Mouse (Mus musculus) heart, embryonic 11.5 days (tissue): ENCODE measurements around the gene Muc20. TPM values are rescaled to one million over a fixed set of nuclear protein-coding genes. Genes with fewer than 3 reads are reported as not detected.

ENCODE experiments used
- ATAC-seq: fragments of 200-750 bp; cut with Nextera tagmentation; replicated peaks from 2 replicates; pipeline ENCODE4 v1.8.0; 2017; ENCODE audit warnings: moderate library complexity; ENCODE audit not compliant: insufficient number of reproducible peaks, low FRiP score, low TSS enrichment
- H3K27ac ChIP-seq: fragments of 300-500 bp; sonication (generic); 2 replicates; pipeline ENCODE4 v1.5.1; 2014; ENCODE audit warnings: mild to moderate bottlenecking, low read depth, low read length
- H3K27me3 ChIP-seq: fragments of 300-500 bp; sonication (generic); 2 replicates; pipeline ENCODE4 v1.6.1; 2014; ENCODE audit warnings: mild to moderate bottlenecking, low read length, mixed read lengths; ENCODE audit not compliant: control insufficient read depth, insufficient read depth
- H3K36me3 ChIP-seq: fragments of 300-500 bp; sonication (generic); 2 replicates; pipeline ENCODE4 v1.6.1; 2014; ENCODE audit warnings: mild to moderate bottlenecking, low read length, moderate library complexity, mixed read lengths; ENCODE audit not compliant: control insufficient read depth, insufficient read depth
- H3K4me1 ChIP-seq: fragments of 300-500 bp; sonication (generic); 2 replicates; pipeline ENCODE4 v1.6.1; 2014; ENCODE audit warnings: low read length; ENCODE audit not compliant: control insufficient read depth, insufficient read depth
- H3K4me2 ChIP-seq: fragments of 300-500 bp; sonication (generic); 2 replicates; pipeline ENCODE4 v1.6.1; 2014; ENCODE audit warnings: mild to moderate bottlenecking, moderate library complexity
- H3K4me3 ChIP-seq: fragments of 300-500 bp; sonication (generic); 2 replicates; pipeline ENCODE4 v1.5.1; 2014; ENCODE audit warnings: low read depth, low read length
- H3K9ac ChIP-seq: fragments of 300-500 bp; sonication (generic); 2 replicates; pipeline ENCODE4 v1.6.1; 2014; ENCODE audit warnings: mild to moderate bottlenecking, low read depth, low read length, moderate library complexity
- H3K9me3 ChIP-seq: fragments of 300-500 bp; sonication (generic); replicated peaks from 2 replicates; pipeline ENCODE4 v1.6.1; 2016; ENCODE audit warnings: low read length; ENCODE audit not compliant: control insufficient read depth
- WGBS: fragments of 180-500 bp; shearing (Covaris S2); extraction: QIAGEN DNeasy Blood & Tissue Kit; methylation state at CpG from one replicate; pipeline ENCODE4 v1.1.7; 2014; ENCODE audit not compliant: insufficient replicate concordance; 5-methylcytosine and 5-hydroxymethylcytosine counted together
- polyA plus RNA-seq: library from polyadenylated mRNA; unstranded; fragments of >200 nt; fragmentation: Nextera tagmentation; extraction: Ambion mirVana; gene quantifications from 2 replicates; pipeline ENCODE4 v1.2.1, GENCODE M21; 2014

The Muc20 gene
- 0.21 TPM in 1 of 2 replicates, not detected in the other for polyA plus RNA-seq

DNA sequence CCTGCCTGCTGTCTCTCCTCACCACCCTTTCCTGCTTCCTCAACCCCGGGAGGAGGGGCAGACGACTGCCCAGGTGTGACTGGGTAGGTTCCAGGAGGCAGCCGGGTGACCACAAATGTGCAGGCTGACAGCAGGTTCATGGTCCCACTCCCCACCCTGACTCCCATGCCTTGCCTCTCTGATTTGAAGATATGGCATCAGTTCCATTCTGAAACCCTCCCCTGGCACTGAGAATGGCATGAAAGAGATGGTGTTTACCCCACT lies at the start of gene Muc20:
Gene Muc20 (minus strand): TSS at position 10 of the 264 bp plus-strand sequence.
- Histone ChIP-seq H3K36me3 (no peaks in the 10 kb centered on the region), H3K4me3 (no peak within 1 kb of the TSS), H3K9me3 (no peaks in the 10 kb centered on the region), H3K4me1 (peaks cover 6% of the 10 kb centered on the region; the same call in 1 of the 2 replicates), H3K9ac (no peak within 1 kb of the TSS), H3K27me3 (0 out of 2 replicates have a peak, but pooled peaks cover 2% of the 10 kb centered on the region), H3K4me2 (no peak within 1 kb of the TSS), H3K27ac (no peak within 1 kb of the TSS)
- WGBS = 74% methylated on average over 3 of the region's 3 CpGs
- no peak for ATAC-seq

DNA sequence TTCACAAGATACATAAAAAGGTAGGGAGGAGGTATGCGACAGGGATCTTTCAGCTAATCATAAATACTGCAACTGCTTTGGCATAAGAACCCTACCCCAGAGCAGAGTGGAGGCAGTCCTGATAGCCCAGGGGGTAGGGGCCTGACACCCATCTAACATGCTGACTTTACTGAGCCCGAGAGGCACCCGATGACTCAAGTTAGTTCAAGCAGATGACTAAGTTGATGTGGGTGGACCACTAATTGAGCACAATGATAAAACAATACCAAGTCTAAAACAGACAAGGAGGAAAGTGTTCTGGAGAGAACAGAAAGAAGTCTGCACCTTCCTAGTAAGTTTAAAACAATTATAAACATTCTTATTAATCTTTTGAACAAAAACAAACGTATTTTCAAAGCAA lies 34.3 kb upstream of the Muc20 start:
- Histone ChIP-seq H3K27me3 (no peaks in the 10 kb centered on the region), H3K9ac (no peak overlapping the region), H3K4me3 (no peak overlapping the region), H3K36me3 (peaks cover 29% of the 10 kb centered on the region), H3K4me1 (no peaks in the 10 kb centered on the region), H3K27ac (no peak overlapping the region), H3K9me3 (no peaks in the 10 kb centered on the region), H3K4me2 (no peak overlapping the region)
- WGBS = 81% methylated on average over 4 of the region's 4 CpGs
- no peak for ATAC-seq

DNA sequence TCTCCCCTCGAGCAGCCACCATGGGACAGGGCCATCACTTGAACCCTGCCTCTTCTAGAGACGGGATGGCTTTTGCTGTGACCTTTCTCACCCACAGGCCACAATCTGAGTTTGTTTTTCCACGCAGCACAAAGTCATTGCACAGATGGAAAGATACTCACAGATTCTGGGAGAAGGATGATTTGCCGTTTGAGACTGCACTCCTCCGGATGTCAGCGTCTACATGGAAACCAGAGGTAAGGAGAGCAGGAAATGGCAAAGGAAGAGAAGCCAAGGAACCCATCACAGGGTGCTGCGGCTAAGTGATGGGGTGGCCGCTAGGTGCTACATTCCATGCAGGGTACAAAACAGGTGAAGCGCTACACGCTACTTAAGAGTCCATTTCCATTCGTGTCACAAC lies 31.9 kb upstream of the Muc20 start:
- H3K4me3 ChIP-seq = no peak overlapping the region
- no peaks in the 10 kb centered on the region for H3K27me3 ChIP-seq
- 81% methylated on average over 11 of the region's 11 CpGs for WGBS
- no peak overlapping the region for H3K27ac ChIP-seq
- H3K4me1 ChIP-seq = no peaks in the 10 kb centered on the region
- H3K4me2 ChIP-seq = no peak overlapping the region
- H3K36me3 ChIP-seq = peaks cover 24% of the 10 kb centered on the region
- no peak overlapping the region for H3K9ac ChIP-seq
- no peak for ATAC-seq
- no peaks in the 10 kb centered on the region for H3K9me3 ChIP-seq

DNA sequence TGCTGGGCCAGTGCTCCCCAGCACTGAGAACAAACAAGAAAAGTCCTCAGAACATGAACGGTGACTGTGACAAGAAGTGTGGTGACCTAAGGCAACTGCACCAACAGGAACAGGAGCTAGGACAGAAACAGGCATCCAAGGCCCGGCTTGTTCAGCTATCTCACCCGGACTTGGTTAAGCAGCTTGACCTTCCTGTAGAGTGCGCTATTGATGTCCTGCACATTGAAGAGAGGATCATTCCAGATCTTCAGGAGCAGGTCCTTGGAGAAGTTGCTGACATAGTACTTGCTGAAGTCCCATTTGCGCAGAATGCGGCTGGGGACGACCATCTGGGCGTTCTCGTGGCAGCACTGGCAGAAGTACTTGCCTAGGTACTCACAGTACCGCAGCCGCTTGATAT lies 29.3 kb upstream of the Muc20 start:
- Histone ChIP-seq H3K9me3 (no peaks in the 10 kb centered on the region), H3K36me3 (peaks cover 27% of the 10 kb centered on the region), H3K9ac (no peak overlapping the region), H3K4me1 (peaks cover 20% of the 10 kb centered on the region), H3K27ac (no peak overlapping the region), H3K4me3 (no peak overlapping the region), H3K4me2 (no peak overlapping the region), H3K27me3 (no peaks in the 10 kb centered on the region)
- no peak for ATAC-seq
- WGBS = 91% methylated on average over 11 of the region's 11 CpGs

DNA sequence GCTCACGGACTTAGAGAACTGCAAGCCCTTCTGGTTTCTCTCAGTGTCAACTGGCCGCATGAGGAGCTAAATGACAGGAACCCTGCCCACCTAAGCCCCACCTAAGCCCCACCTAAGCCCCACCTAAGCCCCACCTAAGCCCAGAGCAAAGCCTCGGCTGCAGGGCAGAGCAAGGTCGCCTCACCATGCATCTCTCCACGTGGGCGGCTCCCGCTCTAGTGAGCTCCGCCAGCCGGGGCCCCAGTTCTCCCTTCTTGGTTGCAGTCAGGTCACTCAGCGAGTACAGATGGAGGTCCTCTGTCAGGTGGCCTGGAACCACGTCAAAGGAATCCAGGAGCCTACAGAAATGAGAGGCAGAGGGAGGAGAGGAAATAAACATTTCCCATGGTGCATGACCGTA lies 28.1 kb upstream of the Muc20 start:
- Histone ChIP-seq H3K9ac (no peak overlapping the region), H3K4me3 (no peak overlapping the region), H3K9me3 (no peaks in the 10 kb centered on the region), H3K4me2 (no peak overlapping the region), H3K36me3 (peaks cover 27% of the 10 kb centered on the region), H3K27ac (no peak overlapping the region), H3K27me3 (no peaks in the 10 kb centered on the region), H3K4me1 (peaks cover 27% of the 10 kb centered on the region)
- WGBS = 57% methylated on average over 12 of the region's 12 CpGs
- ATAC-seq = no peak

DNA sequence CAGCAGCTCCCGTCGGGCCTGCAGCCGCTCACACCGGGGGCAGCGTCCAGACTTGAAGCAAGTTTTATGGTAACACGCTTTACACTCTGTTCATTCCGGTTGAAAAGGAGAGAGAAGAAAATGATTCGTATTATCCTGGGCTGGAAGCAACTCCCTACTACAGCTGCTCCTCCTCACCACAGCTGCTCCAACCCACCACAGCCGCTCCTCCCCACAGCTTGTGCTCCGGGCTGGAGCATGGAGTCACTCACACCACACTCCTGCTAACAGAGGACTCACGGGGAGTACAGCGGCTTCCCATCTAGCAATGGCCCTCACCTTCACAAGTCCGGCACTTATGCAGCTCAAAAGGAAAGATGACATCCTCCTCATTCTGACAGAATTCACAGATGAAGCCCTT lies 26.8 kb upstream of the Muc20 start:
- WGBS = 91% methylated on average over 13 of the region's 13 CpGs
- H3K9me3 ChIP-seq = no peaks in the 10 kb centered on the region
- no peak overlapping the region for H3K27ac ChIP-seq
- no peak for ATAC-seq
- no peak overlapping the region for H3K4me3 ChIP-seq
- peaks cover 27% of the 10 kb centered on the region for H3K4me1 ChIP-seq
- no peak overlapping the region for H3K9ac ChIP-seq
- peaks cover 24% of the 10 kb centered on the region for H3K36me3 ChIP-seq
- H3K4me2 ChIP-seq = no peak overlapping the region
- H3K27me3 ChIP-seq = no peaks in the 10 kb centered on the region

DNA sequence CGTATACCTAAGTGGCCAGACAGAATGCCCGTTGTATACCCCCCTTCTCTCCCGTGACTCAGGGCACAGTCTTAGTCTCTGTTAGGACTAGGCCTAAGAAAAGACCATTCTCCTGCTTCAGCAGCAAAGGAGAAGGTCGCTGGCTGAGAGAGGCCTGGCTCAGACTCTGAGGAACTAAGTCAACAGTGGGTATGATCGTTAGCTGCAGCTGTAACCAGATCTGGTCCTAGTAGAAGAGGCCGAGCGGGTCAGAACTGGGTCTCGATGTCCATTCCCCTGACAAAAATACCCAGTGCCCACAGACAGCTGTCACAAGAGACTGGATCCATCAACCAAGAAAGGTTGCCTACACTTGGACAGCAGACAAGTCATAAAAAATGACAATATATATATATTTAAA lies 26.3 kb upstream of the Muc20 start:
- no peak overlapping the region for H3K4me3 ChIP-seq
- no peak for ATAC-seq
- no peak overlapping the region for H3K9ac ChIP-seq
- H3K4me2 ChIP-seq = no peak overlapping the region
- WGBS = 86% methylated on average over 8 of the region's 8 CpGs
- peak overlapping the region; percentile 79; the same call in 1 of the 2 replicates for H3K27ac ChIP-seq
- H3K27me3 ChIP-seq = no peaks in the 10 kb centered on the region
- peaks cover 24% of the 10 kb centered on the region for H3K36me3 ChIP-seq
- no peaks in the 10 kb centered on the region for H3K9me3 ChIP-seq
- peaks cover 27% of the 10 kb centered on the region for H3K4me1 ChIP-seq

DNA sequence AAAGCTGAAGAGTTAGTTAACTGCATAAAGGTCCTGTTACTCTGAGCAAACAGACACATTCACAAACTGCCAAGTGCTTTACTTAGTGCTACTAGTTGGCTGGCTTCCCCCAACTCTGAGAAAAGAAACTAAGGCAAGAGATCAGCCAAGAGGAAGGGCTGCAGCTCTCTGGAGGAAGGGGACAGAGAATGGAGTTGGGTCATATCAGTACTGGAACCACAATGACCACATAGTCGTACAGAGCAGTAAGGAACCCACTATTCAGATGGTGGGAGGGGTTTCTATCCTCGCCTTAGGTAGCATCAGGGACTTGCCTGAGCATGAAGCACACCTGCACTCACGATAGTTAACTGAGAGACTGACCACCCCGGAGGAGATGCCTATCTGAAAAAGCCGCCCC lies 25.6 kb upstream of the Muc20 start:
- no peak overlapping the region for H3K4me2 ChIP-seq
- ATAC-seq = no peak
- H3K36me3 ChIP-seq = peaks cover 22% of the 10 kb centered on the region
- peaks cover 27% of the 10 kb centered on the region for H3K4me1 ChIP-seq
- H3K27me3 ChIP-seq = no peaks in the 10 kb centered on the region
- H3K27ac ChIP-seq = peak overlapping the region; percentile 79
- WGBS = 76% methylated on average over 5 of the region's 5 CpGs
- H3K4me3 ChIP-seq = no peak overlapping the region
- H3K9ac ChIP-seq = peak overlapping the region; percentile 39; the same call in 1 of the 2 replicates
- H3K9me3 ChIP-seq = no peaks in the 10 kb centered on the region

DNA sequence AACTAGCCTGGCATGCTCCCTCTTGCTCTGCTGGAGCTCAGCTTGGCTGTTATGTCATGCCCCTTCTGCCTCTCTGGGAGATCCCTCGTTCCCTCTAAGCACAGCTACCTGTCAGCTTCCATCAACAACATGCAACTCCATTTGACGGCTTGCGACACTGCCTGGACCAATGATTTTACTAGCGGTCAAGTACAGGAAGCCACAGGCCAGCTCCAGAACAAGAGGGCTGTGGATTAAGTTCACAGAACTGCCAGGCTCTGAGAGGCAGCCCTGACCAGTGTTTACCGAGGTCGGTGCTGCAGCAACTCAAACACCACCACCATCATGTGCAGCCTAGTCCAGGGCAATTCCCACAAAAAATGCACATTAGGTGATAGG lies 25.2 kb upstream of the Muc20 start:
- H3K4me3 ChIP-seq = no peak overlapping the region
- H3K4me1 ChIP-seq = peaks cover 27% of the 10 kb centered on the region
- peak overlapping the region; percentile 39; the same call in 1 of the 2 replicates for H3K9ac ChIP-seq
- no peak for ATAC-seq
- H3K27ac ChIP-seq = peak overlapping the region; percentile 79
- peaks cover 19% of the 10 kb centered on the region for H3K36me3 ChIP-seq
- H3K9me3 ChIP-seq = no peaks in the 10 kb centered on the region
- 51% methylated on average over 6 of the region's 6 CpGs for WGBS
- H3K4me2 ChIP-seq = peak overlapping the region; percentile 31
- H3K27me3 ChIP-seq = no peaks in the 10 kb centered on the region
